16 mouse cellular contexts compared by ENCODE assay signal in the genomic region with DNA sequence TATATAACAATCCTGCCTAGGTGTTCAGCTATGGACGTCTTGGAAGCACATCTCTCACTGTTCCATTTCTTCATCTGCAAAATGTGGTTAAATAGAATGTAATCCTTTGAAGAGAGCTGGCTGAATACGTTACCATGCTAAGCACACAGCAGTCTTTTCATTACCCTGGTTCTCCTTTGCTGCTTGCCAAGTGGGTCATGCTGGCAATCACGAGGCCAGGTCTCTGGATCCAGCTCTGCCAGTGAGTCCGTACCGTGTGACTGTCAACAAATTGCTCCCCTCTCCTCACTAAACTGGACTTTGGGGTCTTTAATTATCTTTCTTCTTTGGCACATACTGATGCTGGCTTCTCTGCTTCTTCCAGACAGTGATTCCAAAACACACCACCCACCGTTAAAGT. TPM values are rescaled to one million over a fixed set of nuclear protein-coding genes. Genes with fewer than 3 reads are reported as not detected.
A peak's percentile ranks its signal among the peaks of the same experiment; 100 is the strongest.
DNase-seq lines count a peak whose midpoint lies in the region; ATAC-seq and TF ChIP-seq lines count a peak whose summit lies in the region.
"Had no signal": no experiment of that assay in that cellular context is flagged by ENCODE, and none has a peak within 500 bp of the region (broad histone marks: within the 10 kb centered on the region; RNA-seq: fewer than 3 reads in every experiment).

No protein-coding gene starts in this region.

- DNase-seq in adrenal gland, postnatal 14 days: peak; percentile 8
- no peak for DNase-seq in adrenal gland, adult 18-20 months (ENCODE audit: low spot score in 2 of 2)
- peak; percentile 45 for DNase-seq in hindbrain, postnatal 0 days (ENCODE audit: low spot score)
- no peak for DNase-seq in hindbrain, embryonic 14.5 days (ENCODE audit: low spot score)
- DNase-seq in brain, adult 2 months (ENCODE audit: low read depth, low spot score): peak; percentile 37
- peak; percentile 13 to 36 for DNase-seq in cerebellum, postnatal 25 days
- DNase-seq in neural tube, embryonic 10.5 days (ENCODE audit: extremely low spot score, low spot score): no peak
- DNase-seq: right cerebral cortex, postnatal 25 days; thymus, postnatal 14 days had no signal

- H3K27me3 ChIP-seq in hindbrain, postnatal 0 days (ENCODE audit: insufficient read depth, low read length): no peaks in the 10 kb centered on the region
- peaks cover 4% of the 10 kb centered on the region; the same call in 1 of the 2 replicates for H3K27me3 ChIP-seq in hindbrain, embryonic 14.5 days (ENCODE audit: control insufficient read depth, insufficient read depth, low read length)
- H3K27me3 ChIP-seq in intestine, embryonic 15.5 days (replicated peaks): no peaks in the 10 kb centered on the region
- H3K27me3 ChIP-seq: forebrain, embryonic 15.5 days had no signal

- H3K4me3 ChIP-seq in hindbrain, postnatal 0 days (ENCODE audit: low read length): no peak overlapping the region
- H3K4me3 ChIP-seq in hindbrain, embryonic 14.5 days (replicated peaks; ENCODE audit: low read length): no peak overlapping the region
- no peak overlapping the region for H3K4me3 ChIP-seq in intestine, embryonic 15.5 days (replicated peaks)
- H3K4me3 ChIP-seq: forebrain, embryonic 15.5 days; left cerebral cortex, adult 2 months; midbrain, embryonic 13.5 days had no signal

- no peaks in the 10 kb centered on the region for H3K9me3 ChIP-seq in hindbrain, postnatal 0 days (ENCODE audit: low read length)
- no peaks in the 10 kb centered on the region for H3K9me3 ChIP-seq in hindbrain, embryonic 14.5 days (ENCODE audit: control insufficient read depth, low read length)
- no peaks in the 10 kb centered on the region for H3K9me3 ChIP-seq in intestine, embryonic 15.5 days
- H3K9me3 ChIP-seq: forebrain, embryonic 15.5 days; midbrain, embryonic 13.5 days had no signal

- H3K4me1 ChIP-seq in hindbrain, postnatal 0 days (ENCODE audit: insufficient read depth, low read length): no peaks in the 10 kb centered on the region
- H3K4me1 ChIP-seq in hindbrain, embryonic 14.5 days (replicated peaks; ENCODE audit: control insufficient read depth, insufficient read depth, low read length): no peaks in the 10 kb centered on the region
- no peaks in the 10 kb centered on the region for H3K4me1 ChIP-seq in intestine, embryonic 15.5 days (replicated peaks)
- H3K4me1 ChIP-seq: forebrain, embryonic 15.5 days; midbrain, embryonic 13.5 days had no signal

- H3K36me3 ChIP-seq in hindbrain, postnatal 0 days (ENCODE audit: insufficient read depth, low read length): no peaks in the 10 kb centered on the region
- no peaks in the 10 kb centered on the region for H3K36me3 ChIP-seq in hindbrain, embryonic 14.5 days (replicated peaks; ENCODE audit: control insufficient read depth, insufficient read depth)
- H3K36me3 ChIP-seq in intestine, embryonic 15.5 days: no peaks in the 10 kb centered on the region
- H3K36me3 ChIP-seq: forebrain, embryonic 15.5 days; midbrain, embryonic 13.5 days had no signal

- H3K27ac ChIP-seq in hindbrain, postnatal 0 days: no peak overlapping the region; the same call in 1 of the 2 replicates
- no peak overlapping the region for H3K27ac ChIP-seq in hindbrain, embryonic 14.5 days
- no peak overlapping the region for H3K27ac ChIP-seq in intestine, embryonic 15.5 days
- H3K27ac ChIP-seq: forebrain, embryonic 15.5 days; left cerebral cortex, adult 2 months; midbrain, embryonic 13.5 days had no signal

- no peak overlapping the region for H3K4me2 ChIP-seq in hindbrain, postnatal 0 days (ENCODE audit: low read depth, low read length)
- no peak overlapping the region for H3K4me2 ChIP-seq in hindbrain, embryonic 14.5 days (replicated peaks)
- no peak overlapping the region for H3K4me2 ChIP-seq in intestine, embryonic 15.5 days (replicated peaks)
- H3K4me2 ChIP-seq: forebrain, embryonic 15.5 days; liver, embryonic 11.5 days; midbrain, embryonic 13.5 days had no signal

- TF ChIP-seq CTCF in hindbrain, postnatal 0 days (IDR thresholded peaks at IDR 0.05; ENCODE audit: low read depth): no peak

- ATAC-seq in hindbrain, postnatal 0 days: peak; percentile 80; the same call in 1 of the 2 replicates
- ATAC-seq in hindbrain, embryonic 14.5 days (ENCODE audit: low FRiP score): no peak
- no peak for ATAC-seq in intestine, embryonic 15.5 days
- ATAC-seq: forebrain, embryonic 15.5 days; midbrain, embryonic 13.5 days had no signal

- 43% methylated on average over 6 of the region's 6 CpGs for WGBS in hindbrain, postnatal 0 days
- WGBS in hindbrain, embryonic 14.5 days: 66% methylated on average over 6 of the region's 6 CpGs
- WGBS in intestine, embryonic 15.5 days: 66% methylated on average over 6 of the region's 6 CpGs

- H3K9ac ChIP-seq in hindbrain, postnatal 0 days (replicated peaks; ENCODE audit: low read length): no peak overlapping the region
- no peak overlapping the region for H3K9ac ChIP-seq in hindbrain, embryonic 14.5 days
- no peak overlapping the region for H3K9ac ChIP-seq in intestine, embryonic 15.5 days
- H3K9ac ChIP-seq: forebrain, embryonic 15.5 days; midbrain, embryonic 13.5 days had no signal

RNA-seq across cellular contexts. Expression of gene Gucy2f, which starts 2.3 kb away (rescaled TPM):
- total RNA-seq in adrenal gland, postnatal 14 days (2021): not detected in 2 replicates
- not detected for total RNA-seq in adrenal gland, adult 18-20 months (2021)
- total RNA-seq in hindbrain, postnatal 0 days (2014; rRNA removed): 0.21 and 0.36 TPM in 2 replicates
- 0.05 and 0.15 TPM in 2 replicates for polyA plus RNA-seq in hindbrain, postnatal 0 days (2015; fragmentation: Nextera tagmentation; extraction: Ambion mirVana)
- polyA plus RNA-seq in hindbrain, embryonic 14.5 days (2014; fragmentation: Nextera tagmentation; extraction: Ambion mirVana): 0.18 and 0.36 TPM in 2 replicates
- not detected in 2 replicates for polyA plus RNA-seq in intestine, embryonic 15.5 days (2015; fragmentation: Nextera tagmentation; extraction: Ambion mirVana)
- total RNA-seq: granulocyte monocyte progenitor cell, adult 5-6 weeks had no signal
- polyA plus RNA-seq: hindbrain, embryonic 11.5 days; liver, embryonic 11.5 days had no signal

RNA-seq across cellular contexts. Expression of gene Nxt2, which starts 32.1 kb away (rescaled TPM):
- total RNA-seq in adrenal gland, postnatal 14 days (2021): 14.6 and 18.0 TPM in 2 replicates
- total RNA-seq in adrenal gland, adult 18-20 months (2021): 10 to 100 TPM; 12.7 to 15.5 TPM
- total RNA-seq in hindbrain, postnatal 0 days (2014; rRNA removed): 15.0 and 16.7 TPM in 2 replicates
- polyA plus RNA-seq in hindbrain, postnatal 0 days (2015; fragmentation: Nextera tagmentation; extraction: Ambion mirVana): 26.6 and 27.4 TPM in 2 replicates
- polyA plus RNA-seq in hindbrain, embryonic 14.5 days (2014; fragmentation: Nextera tagmentation; extraction: Ambion mirVana): 20.4 and 25.1 TPM in 2 replicates
- polyA plus RNA-seq in intestine, embryonic 15.5 days (2015; fragmentation: Nextera tagmentation; extraction: Ambion mirVana): 23.5 and 27.2 TPM in 2 replicates

Comparison
In these comparisons a context has a peak if more than half of its experiments do, and no peak if none do; other contexts are left out.
1. DNase-seq: peak in adrenal gland, postnatal 14 days (single experiment), hindbrain, postnatal 0 days (single experiment), brain, adult 2 months (single experiment) and cerebellum, postnatal 25 days (2 of 2); none in adrenal gland, adult 18-20 months (0 of 2), hindbrain, embryonic 14.5 days (single experiment) and neural tube, embryonic 10.5 days (single experiment).